Mouse (Mus musculus): ENCODE measurements at regions not wholly inside any gene's neighbourhood (a gene's known extent, or its start where the extent isn't known, plus 50 kb on each side); places are given as distances from the start of the nearest gene placed in this dataset.

- no peaks in the 10 kb centered on the region for H3K4me1 ChIP-seq (ENCODE audit: control insufficient read depth, insufficient read depth, low read length)
- H3K9ac ChIP-seq (ENCODE audit: low read depth, low read length) = no peak overlapping the region
- intact Hi-C loops (cut with DNase I) = no loop called here
- H3K27ac ChIP-seq = no peak overlapping the region
- WGBS = 78% methylated on average over 5 of the region's 5 CpGs
- H3K27me3 ChIP-seq (ENCODE audit: control insufficient read depth, insufficient read depth, low read length) = 0 out of 2 replicates have a peak, but pooled peaks cover 2% of the 10 kb centered on the region
- no peak overlapping the region for H3K4me3 ChIP-seq
- no peaks in the 10 kb centered on the region for H3K36me3 ChIP-seq (ENCODE audit: control insufficient read depth, insufficient read depth, low read length)
- DNase-seq = no peak
- H3K79me2 ChIP-seq (replicated peaks; ENCODE audit: control insufficient read depth, insufficient read depth, low read length) = no peaks in the 10 kb centered on the region
- TF ChIP-seq POLR2A (IDR thresholded peaks at IDR 0.05; ENCODE audit: insufficient read depth, low read depth, low read length) (no peak), CTCF (IDR thresholded peaks at IDR 0.05) (peak; percentile 50)
Measured at GRCm38 (mm10) chr6:99890805-99891204, 164.6 kb upstream of the Prok2 start.

DNA sequence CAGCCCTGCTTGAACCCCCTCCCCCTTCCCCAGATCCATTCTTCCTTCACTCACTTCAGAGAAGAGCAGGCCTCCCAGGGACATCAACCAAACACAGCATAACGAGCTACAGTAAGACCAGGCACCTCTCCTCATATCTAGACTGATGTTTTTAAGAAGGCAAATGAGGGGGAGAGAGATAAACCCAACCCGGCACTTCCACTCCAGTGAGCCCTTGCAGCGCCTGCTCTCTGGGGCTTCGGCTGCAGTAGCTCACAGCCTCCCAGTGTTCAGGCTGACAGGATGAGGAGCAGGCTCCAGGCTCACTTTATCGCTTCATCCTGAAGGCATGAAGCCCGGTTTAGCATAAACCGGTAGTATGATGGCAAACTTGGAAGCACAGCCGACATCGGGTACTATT, 162.9 kb upstream of the Prok2 start:
- no peak for DNase-seq
- Histone ChIP-seq H3K4me1 (ENCODE audit: control insufficient read depth, insufficient read depth, low read length) (no peaks in the 10 kb centered on the region), H3K9ac (ENCODE audit: low read depth, low read length) (no peak overlapping the region), H3K79me2 (replicated peaks; ENCODE audit: control insufficient read depth, insufficient read depth, low read length) (no peaks in the 10 kb centered on the region), H3K27ac (no peak overlapping the region), H3K36me3 (ENCODE audit: control insufficient read depth, insufficient read depth, low read length) (no peaks in the 10 kb centered on the region), H3K27me3 (ENCODE audit: control insufficient read depth, insufficient read depth, low read length) (0 out of 2 replicates have a peak, but pooled peaks cover 2% of the 10 kb centered on the region), H3K4me3 (no peak overlapping the region)
- 30% methylated on average over 9 of the region's 9 CpGs for WGBS
- no peak for TF ChIP-seq POLR2A (IDR thresholded peaks at IDR 0.05; ENCODE audit: insufficient read depth, low read depth, low read length)
- TF ChIP-seq EP300 (IDR thresholded peaks at IDR 0.05; ENCODE audit: insufficient read depth, low read depth, low read length) = no peak
- TF ChIP-seq CTCF (IDR thresholded peaks at IDR 0.05) = no peak
- intact Hi-C loops (cut with DNase I) = no loop called here

DNA sequence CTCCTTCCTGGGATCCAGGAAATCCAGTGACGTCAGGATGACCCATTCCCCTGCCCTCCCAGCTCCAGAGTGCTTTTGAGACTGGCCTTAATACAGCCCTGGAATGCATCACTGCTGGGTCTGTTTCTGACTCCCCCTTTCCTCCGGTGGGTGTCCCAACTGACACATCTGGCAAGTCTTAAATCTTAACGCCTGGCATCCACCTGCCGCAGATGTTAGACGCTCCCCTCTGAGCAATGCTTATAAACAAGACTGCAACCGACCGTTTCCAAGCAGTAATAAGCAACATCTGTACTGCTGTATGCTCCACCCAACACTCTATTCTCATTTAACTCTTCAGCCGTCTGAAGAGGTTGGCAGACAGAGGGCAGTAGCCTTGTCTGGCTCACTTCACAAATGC, 161.7 kb upstream of the Prok2 start:
- Histone ChIP-seq H3K9ac (ENCODE audit: low read depth, low read length) (no peak overlapping the region), H3K27ac (no peak overlapping the region), H3K79me2 (replicated peaks; ENCODE audit: control insufficient read depth, insufficient read depth, low read length) (no peaks in the 10 kb centered on the region), H3K4me1 (ENCODE audit: control insufficient read depth, insufficient read depth, low read length) (no peaks in the 10 kb centered on the region), H3K4me3 (no peak overlapping the region), H3K36me3 (ENCODE audit: control insufficient read depth, insufficient read depth, low read length) (no peaks in the 10 kb centered on the region), H3K27me3 (ENCODE audit: control insufficient read depth, insufficient read depth, low read length) (no peaks in the 10 kb centered on the region)
- no peak for DNase-seq
- no peak for TF ChIP-seq EP300 (IDR thresholded peaks at IDR 0.05; ENCODE audit: insufficient read depth, low read depth, low read length)
- intact Hi-C loops (cut with DNase I) = no loop called here
- WGBS = 61% methylated on average over 8 of the region's 8 CpGs

- intact Hi-C loops (cut with DNase I) = no loop called here
- Histone ChIP-seq H3K79me2 (replicated peaks; ENCODE audit: control insufficient read depth, insufficient read depth, low read length) (no peaks in the 10 kb centered on the region), H3K4me3 (no peak overlapping the region), H3K27ac (no peak overlapping the region), H3K9ac (ENCODE audit: low read depth, low read length) (no peak overlapping the region), H3K4me1 (ENCODE audit: control insufficient read depth, insufficient read depth, low read length) (no peaks in the 10 kb centered on the region), H3K27me3 (ENCODE audit: control insufficient read depth, insufficient read depth, low read length) (no peaks in the 10 kb centered on the region), H3K36me3 (ENCODE audit: control insufficient read depth, insufficient read depth, low read length) (no peaks in the 10 kb centered on the region)
- WGBS = 33% methylated on average over 7 of the region's 7 CpGs
- DNase-seq = no peak
- TF ChIP-seq POLR2A (IDR thresholded peaks at IDR 0.05; ENCODE audit: insufficient read depth, low read depth, low read length) = no peak
- TF ChIP-seq EP300 (IDR thresholded peaks at IDR 0.05; ENCODE audit: insufficient read depth, low read depth, low read length) = no peak
- TF ChIP-seq CTCF (IDR thresholded peaks at IDR 0.05) = no peak
Measured at GRCm38 (mm10) chr6:99884755-99885154, 158.6 kb upstream of the Prok2 start.

DNA sequence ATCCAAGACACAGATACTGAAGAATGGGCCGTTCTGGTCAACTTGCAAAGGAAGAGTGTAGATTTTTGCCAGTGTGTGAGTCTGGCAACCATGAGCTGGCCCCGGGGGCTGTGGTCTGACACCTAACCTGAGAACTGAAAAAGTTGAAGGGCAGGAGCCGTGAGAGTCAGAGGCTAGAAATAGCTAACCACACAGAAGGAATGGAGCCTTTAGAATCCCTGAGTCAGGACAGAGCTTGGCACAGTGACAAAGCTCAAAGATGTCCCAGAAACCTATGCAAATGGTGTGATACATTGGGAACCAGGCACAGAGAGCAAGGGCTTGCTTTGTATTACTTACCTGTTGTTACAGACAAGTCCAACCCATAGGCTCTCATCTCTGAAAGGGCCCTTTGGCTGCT, 157.9 kb upstream of the Prok2 start:
- intact Hi-C loops (cut with DNase I) = no loop called here
- Histone ChIP-seq H3K4me3 (no peak overlapping the region), H3K79me2 (replicated peaks; ENCODE audit: control insufficient read depth, insufficient read depth, low read length) (no peaks in the 10 kb centered on the region), H3K36me3 (ENCODE audit: control insufficient read depth, insufficient read depth, low read length) (no peaks in the 10 kb centered on the region), H3K27ac (no peak overlapping the region), H3K4me1 (ENCODE audit: control insufficient read depth, insufficient read depth, low read length) (no peaks in the 10 kb centered on the region), H3K27me3 (ENCODE audit: control insufficient read depth, insufficient read depth, low read length) (no peaks in the 10 kb centered on the region), H3K9ac (ENCODE audit: low read depth, low read length) (no peak overlapping the region)
- TF ChIP-seq CTCF (IDR thresholded peaks at IDR 0.05) = no peak
- no peak for TF ChIP-seq EP300 (IDR thresholded peaks at IDR 0.05; ENCODE audit: insufficient read depth, low read depth, low read length)
- no peak for TF ChIP-seq POLR2A (IDR thresholded peaks at IDR 0.05; ENCODE audit: insufficient read depth, low read depth, low read length)
- DNase-seq = no peak
- WGBS = 60% methylated on average over 3 of the region's 3 CpGs

GRCm38 (mm10) chr6:99881606-99882005, 155.4 kb upstream of the Prok2 start:
- Histone ChIP-seq H3K36me3 (ENCODE audit: control insufficient read depth, insufficient read depth, low read length) (no peaks in the 10 kb centered on the region), H3K4me3 (no peak overlapping the region), H3K27ac (no peak overlapping the region), H3K4me1 (ENCODE audit: control insufficient read depth, insufficient read depth, low read length) (no peaks in the 10 kb centered on the region), H3K79me2 (replicated peaks; ENCODE audit: control insufficient read depth, insufficient read depth, low read length) (no peaks in the 10 kb centered on the region), H3K9ac (ENCODE audit: low read depth, low read length) (no peak overlapping the region), H3K27me3 (ENCODE audit: control insufficient read depth, insufficient read depth, low read length) (no peaks in the 10 kb centered on the region)
- WGBS = 81% methylated on average over 4 of the region's 4 CpGs
- TF ChIP-seq CTCF (IDR thresholded peaks at IDR 0.05) = no peak
- no peak for TF ChIP-seq POLR2A (IDR thresholded peaks at IDR 0.05; ENCODE audit: insufficient read depth, low read depth, low read length)
- no peak for TF ChIP-seq EP300 (IDR thresholded peaks at IDR 0.05; ENCODE audit: insufficient read depth, low read depth, low read length)
- intact Hi-C loops (cut with DNase I) = no loop called here
- DNase-seq = no peak
